Mouse (Mus musculus) kidney, postnatal 0 days (tissue): ENCODE measurements around the gene Rnf224. TPM values are rescaled to one million over a fixed set of nuclear protein-coding genes. Genes with fewer than 3 reads are reported as not detected.
A peak's percentile ranks its signal among the peaks of the same experiment; 100 is the strongest.

ENCODE experiments used
- ATAC-seq: fragments of 200-750 bp; cut with Nextera tagmentation; replicated peaks from 2 replicates; pipeline ENCODE4 v1.8.0; 2017; ENCODE audit warnings: low read depth, moderate number of reproducible peaks, moderate TSS enrichment, moderate library complexity; ENCODE audit not compliant: low FRiP score
- DNase-seq: peaks from one replicate; pipeline ENCODE4 v3.0.0-alpha.2; 2016; ENCODE audit warnings: low spot score
- H3K27ac ChIP-seq: fragments of 300-500 bp; sonication (generic); 2 replicates; pipeline ENCODE4 v1.5.1; 2014; ENCODE audit warnings: mild to moderate bottlenecking
- H3K27me3 ChIP-seq: fragments of 300-500 bp; sonication (generic); 2 replicates; pipeline ENCODE4 v1.6.1; 2014; ENCODE audit warnings: low read length, mixed read lengths; ENCODE audit not compliant: insufficient read depth
- H3K36me3 ChIP-seq: fragments of 300-500 bp; sonication (generic); 2 replicates; pipeline ENCODE4 v1.6.1; 2014; ENCODE audit warnings: low read length, mixed read lengths; ENCODE audit not compliant: insufficient read depth
- H3K4me1 ChIP-seq: fragments of 300-500 bp; sonication (generic); replicated peaks from 2 replicates; pipeline ENCODE4 v1.6.1; 2014; ENCODE audit warnings: antibody characterized with exemption, low read length, mixed read lengths; ENCODE audit not compliant: insufficient read depth
- H3K4me2 ChIP-seq: fragments of 300-500 bp; sonication (generic); 2 replicates; pipeline ENCODE4 v1.6.1; 2014; ENCODE audit warnings: mild to moderate bottlenecking, low read length, moderate library complexity, mixed read lengths
- H3K4me3 ChIP-seq: fragments of 300-500 bp; sonication (generic); replicated peaks from 2 replicates; pipeline ENCODE4 v1.5.1; 2014; ENCODE audit warnings: low read depth, low read length
- H3K9ac ChIP-seq: fragments of 300-500 bp; sonication (generic); 2 replicates; pipeline ENCODE4 v1.6.1; 2014; ENCODE audit warnings: low read depth, low read length
- H3K9me3 ChIP-seq: fragments of 300-500 bp; sonication (generic); replicated peaks from 2 replicates; pipeline ENCODE4 v1.6.1; 2016; ENCODE audit warnings: low read length, inconsistent platforms, mixed read lengths
- CTCF ChIP-seq: IDR thresholded peaks from 2 replicates; pipeline ENCODE4 v1.5.1; 2016; ENCODE audit warnings: antibody characterized with exemption, low read depth, mild to moderate bottlenecking, moderate library complexity
- WGBS: fragments of 180-500 bp; shearing (Covaris S2); extraction: QIAGEN DNeasy Blood & Tissue Kit; methylation state at CpG from one replicate; pipeline ENCODE4 v1.1.7; 2014; 5-methylcytosine and 5-hydroxymethylcytosine counted together
- polyA plus RNA-seq: library from polyadenylated mRNA; unstranded; fragments of >200 nt; fragmentation: Nextera tagmentation; extraction: Ambion mirVana; gene quantifications from 2 replicates; pipeline ENCODE4 v1.2.1, GENCODE M21; 2015

Rnf224 gene
- polyA plus RNA-seq, 1 experiment from 2014 or later: 0.16 TPM

GRCm38 (mm10) chr2:25213266-25213865, 23.2 kb downstream of the Rnf224 start:
- H3K27ac ChIP-seq: no peak overlapping the region
- no peak for ATAC-seq
- no peak for TF ChIP-seq CTCF
- H3K4me2 ChIP-seq: no peak overlapping the region
- no peaks in the 10 kb centered on the region for H3K9me3 ChIP-seq
- H3K9ac ChIP-seq: no peak overlapping the region
- 0 out of 2 replicates have a peak, but pooled peaks cover under 1% of the 10 kb centered on the region for H3K36me3 ChIP-seq
- no peak overlapping the region for H3K4me3 ChIP-seq
- WGBS: 67% methylated on average over 23 of the region's 23 CpGs
- H3K27me3 ChIP-seq: no peaks in the 10 kb centered on the region
- H3K4me1 ChIP-seq: peaks cover 10% of the 10 kb centered on the region
- no peak for DNase-seq

GRCm38 (mm10) chr2:25211121-25211670, 25.4 kb downstream of the Rnf224 start, which contains the start of gene Nelfb:
Nelfb (minus strand) TSS chr2:25211489.
- Histone ChIP-seq H3K4me3 (peak within 1 kb of the TSS; percentile 99), H3K27me3 (no peaks in the 10 kb centered on the region), H3K36me3 (peaks cover 12% of the 10 kb centered on the region; the same call in 1 of the 2 replicates), H3K4me1 (peaks cover 10% of the 10 kb centered on the region), H3K27ac (peak within 1 kb of the TSS; percentile 90), H3K4me2 (peak within 1 kb of the TSS; percentile 81), H3K9ac (peak within 1 kb of the TSS; percentile 93), H3K9me3 (no peaks in the 10 kb centered on the region)
- DNase-seq: peak; percentile 96
- WGBS: under 1% methylated on average over 44 of the region's 44 CpGs
- 0 out of 2 replicates have a peak, but pooled peaks have one; percentile 4 for TF ChIP-seq CTCF
- ATAC-seq: peak; percentile 92

DNA sequence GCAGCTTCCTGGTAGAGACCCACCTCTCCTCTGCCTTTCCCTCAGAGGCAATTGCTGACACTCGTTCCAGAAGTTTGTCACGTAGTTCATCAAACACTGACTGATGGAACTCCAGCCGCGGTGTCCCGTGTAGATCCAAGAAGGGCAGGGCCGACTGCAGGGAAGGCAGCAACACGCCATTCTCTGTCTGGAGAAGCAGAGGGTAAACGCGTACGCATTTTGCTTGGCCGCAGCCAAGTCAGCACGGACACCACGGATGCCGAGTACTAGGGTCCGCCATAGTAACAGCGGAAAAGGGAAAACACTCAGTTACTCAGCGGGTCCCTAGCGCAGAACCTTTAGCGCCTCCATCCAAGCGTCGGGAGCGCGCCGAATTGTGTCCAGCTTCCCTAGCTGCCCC, 25.9 kb downstream of the Rnf224 start:
- 1% methylated on average over 24 of the region's 24 CpGs for WGBS
- Histone ChIP-seq H3K27ac (peak overlapping the region; percentile 90), H3K9me3 (no peaks in the 10 kb centered on the region), H3K4me1 (peaks cover 10% of the 10 kb centered on the region), H3K4me2 (peak overlapping the region; percentile 81), H3K36me3 (peaks cover 17% of the 10 kb centered on the region), H3K9ac (peak overlapping the region; percentile 93), H3K27me3 (no peaks in the 10 kb centered on the region), H3K4me3 (peak overlapping the region; percentile 99)
- ATAC-seq (0 out of 2 replicates have a peak, but pooled peaks have one; percentile 2), DNase-seq (no peak)
- TF ChIP-seq CTCF: no peak

GRCm38 (mm10) chr2:25207593-25207992, 29.0 kb downstream of the Rnf224 start:
- no peak for DNase-seq
- no peak for ATAC-seq
- Histone ChIP-seq H3K9me3 (no peaks in the 10 kb centered on the region), H3K4me1 (peaks cover 10% of the 10 kb centered on the region), H3K4me2 (no peak overlapping the region), H3K36me3 (peaks cover 44% of the 10 kb centered on the region), H3K27me3 (no peaks in the 10 kb centered on the region), H3K4me3 (no peak overlapping the region), H3K27ac (no peak overlapping the region), H3K9ac (no peak overlapping the region)
- 85% methylated on average over 1 of the region's 1 CpGs for WGBS
- TF ChIP-seq CTCF: no peak

- no peak overlapping the region for H3K4me3 ChIP-seq
- no peaks in the 10 kb centered on the region for H3K4me1 ChIP-seq
- H3K9ac ChIP-seq: no peak overlapping the region
- DNase-seq (no peak), ATAC-seq (0 out of 2 replicates have a peak, but pooled peaks have one; percentile 38)
- H3K27ac ChIP-seq: no peak overlapping the region
- peak; percentile 44 for TF ChIP-seq CTCF
- WGBS: 61% methylated on average over 4 of the region's 4 CpGs
- peaks cover 69% of the 10 kb centered on the region for H3K36me3 ChIP-seq
- no peaks in the 10 kb centered on the region for H3K9me3 ChIP-seq
- no peak overlapping the region for H3K4me2 ChIP-seq
- H3K27me3 ChIP-seq: no peaks in the 10 kb centered on the region
Measured at GRCm38 (mm10) chr2:25203631-25204214, 32.9 kb downstream of the Rnf224 start.

GRCm38 (mm10) chr2:25200631-25201030, 36.0 kb downstream of the Rnf224 start:
- TF ChIP-seq CTCF: no peak
- H3K36me3 ChIP-seq: peaks cover 51% of the 10 kb centered on the region
- no peak overlapping the region for H3K9ac ChIP-seq
- H3K9me3 ChIP-seq: no peaks in the 10 kb centered on the region
- H3K4me1 ChIP-seq: peaks cover 5% of the 10 kb centered on the region; the same call in 1 of the 2 replicates
- no peak for ATAC-seq
- H3K4me2 ChIP-seq: no peak overlapping the region
- WGBS: 90% methylated on average over 2 of the region's 2 CpGs
- no peak overlapping the region for H3K4me3 ChIP-seq
- H3K27ac ChIP-seq: no peak overlapping the region
- no peaks in the 10 kb centered on the region for H3K27me3 ChIP-seq
- no peak for DNase-seq
